Mouse (Mus musculus) cerebellum, adult 8-10 months (tissue): Measurements from ENCODE around the gene En1.

Experiments used
- DNase-seq: peaks from one replicate; pipeline ENCODE4 v3.0.0; 2022

En1 gene

GRCm38 (mm10) chr1:120600516-120601252 lies 1.5 kb upstream of the En1 start:
- no peak for DNase-seq

GRCm38 (mm10) chr1:120601253-120601836 lies 873 bp upstream of the En1 start:
- DNase-seq: no peak

- DNase-seq: no peak
Observed at GRCm38 (mm10) chr1:120602876-120603655, 848 bp downstream of the En1 start.

- no peak for DNase-seq
Observed at GRCm38 (mm10) chr1:120603656-120604051, 1.4 kb downstream of the En1 start.

GRCm38 (mm10) chr1:120604431-120605142 lies 2.4 kb downstream of the En1 start:
- DNase-seq: no peak

- no peak for DNase-seq
Observed at GRCm38 (mm10) chr1:120605143-120605435, 2.9 kb downstream of the En1 start.

GRCm38 (mm10) chr1:120605521-120606310 lies 3.5 kb downstream of the En1 start:
- DNase-seq: no peak

- DNase-seq: no peak
Observed at GRCm38 (mm10) chr1:120606641-120607575, 4.7 kb downstream of the En1 start.

- DNase-seq: no peak
Observed at GRCm38 (mm10) chr1:120607576-120608400, 5.6 kb downstream of the En1 start.

GRCm38 (mm10) chr1:120608461-120608860 lies 6.2 kb downstream of the En1 start:
- DNase-seq: no peak

- DNase-seq: no peak
Observed at GRCm38 (mm10) chr1:120609611-120610010, 7.4 kb downstream of the En1 start.

- DNase-seq: no peak
Observed at GRCm38 (mm10) chr1:120613461-120614306, 11.5 kb downstream of the En1 start.

GRCm38 (mm10) chr1:120614307-120615100 lies 12.3 kb downstream of the En1 start:
- DNase-seq: no peak

GRCm38 (mm10) chr1:120615521-120615920 lies 13.3 kb downstream of the En1 start:
- DNase-seq: no peak

GRCm38 (mm10) chr1:120615927-120616326 lies 13.7 kb downstream of the En1 start:
- DNase-seq: no peak

GRCm38 (mm10) chr1:120621383-120621782 lies 19.2 kb downstream of the En1 start:
- DNase-seq: no peak

- DNase-seq: no peak
Observed at GRCm38 (mm10) chr1:120626930-120627621, 24.9 kb downstream of the En1 start.

GRCm38 (mm10) chr1:120627622-120628001 lies 25.4 kb downstream of the En1 start:
- DNase-seq: no peak
